Mouse (Mus musculus) heart, adult 2 months (tissue): Measurements from ENCODE around the gene Map4k2. TPM values are rescaled to one million over a fixed set of nuclear protein-coding genes. Genes with fewer than 3 reads are reported as not detected.
"Not testable (repeated sequence)": the region's sequence is repeated elsewhere in the genome, so short reads cannot be mapped to it uniquely, and the experiment has no call there.

Experiments
- DNase-seq, 2 experiments: peaks; one replicate each; pipeline ENCODE4 v3.0.0; 2021
- H3K27ac ChIP-seq: fragments of 200-600 bp; 2 replicates; pipeline ENCODE4 v1.8.1; 2022
- H3K27me3 ChIP-seq: fragments of 200-500 bp; 2 replicates; pipeline ENCODE4 v1.6.1; 2012; ENCODE audit warnings: mild to moderate bottlenecking, low read length, inconsistent platforms, mixed read lengths; ENCODE audit not compliant: control insufficient read depth, insufficient read depth
- H3K36me3 ChIP-seq: fragments of 200-500 bp; 2 replicates; pipeline ENCODE4 v1.6.1; 2012; ENCODE audit warnings: low read length, inconsistent platforms; ENCODE audit not compliant: control insufficient read depth, insufficient read depth
- H3K4me1 ChIP-seq: fragments of 200-500 bp; 2 replicates; pipeline ENCODE4 v1.6.1; 2011; ENCODE audit warnings: low read length; ENCODE audit not compliant: control insufficient read depth, insufficient read depth
- H3K4me3 ChIP-seq: fragments of 200-600 bp; 2 replicates; pipeline ENCODE4 v1.8.1; 2022
- H3K79me2 ChIP-seq: fragments of 200-500 bp; replicated peaks from 2 replicates; pipeline ENCODE4 v1.6.1; 2012; ENCODE audit warnings: mild to moderate bottlenecking, inconsistent platforms, low read length, moderate library complexity, mixed read lengths; ENCODE audit not compliant: control insufficient read depth, insufficient read depth
- H3K9ac ChIP-seq: fragments of 200-500 bp; 2 replicates; pipeline ENCODE4 v1.6.1; 2012; ENCODE audit warnings: low read depth, mild to moderate bottlenecking, control low read depth, inconsistent platforms, low read length, mixed read lengths
- CTCF ChIP-seq: fragments of 200-600 bp; IDR thresholded peaks from 2 replicates; pipeline ENCODE4 v1.8.1; 2022; ENCODE audit warnings: antibody characterized with exemption, mild to moderate bottlenecking, moderate library complexity
- EP300 ChIP-seq: fragments of 200-500 bp; IDR thresholded peaks from 2 replicates; pipeline ENCODE4 v1.6.1; 2011; ENCODE audit warnings: low read depth, low read length, control low read depth; ENCODE audit not compliant: insufficient read depth
- POLR2A ChIP-seq: fragments of 200-500 bp; IDR thresholded peaks from 2 replicates; pipeline ENCODE4 v1.6.1; 2011; ENCODE audit warnings: mild to moderate bottlenecking, low read depth, low read length, control low read depth; ENCODE audit not compliant: insufficient read depth
- WGBS: fragments of 180-500 bp; shearing (Covaris S2); methylation state at CpG from one replicate; pipeline ENCODE4 v1.1.7; 2018; 5-methylcytosine and 5-hydroxymethylcytosine counted together
- intact Hi-C: fragments of 180-260 bp; cut with DNase I; formaldehyde crosslinking; loops from one replicate; pipeline ENCODE4 v1.15.1; 2025
- polyA plus RNA-seq: library from polyadenylated mRNA; depleted of rRNA; stranded (reverse); fragments of >200 nt; gene quantifications from 2 replicates; pipeline ENCODE4 v1.2.3, GENCODE M21; 2012
- total RNA-seq, 2 experiments: library from RNA; stranded (reverse); gene quantifications; 2 replicates each; pipeline ENCODE4 v1.2.3; 2021

Gene Map4k2
- total and polyA plus RNA-seq, 3 experiments, result 36.1 to 88.9 (median 38.4) TPM

GRCm38 (mm10) chr19:6310181-6310580 is 30.8 kb upstream of the Map4k2 start:
- intact Hi-C loops, result no loop called here
- WGBS, result 94% methylated on average over 5 of the region's 5 CpGs

GRCm38 (mm10) chr19:6311783-6312182 is 29.2 kb upstream of the Map4k2 start:
- H3K4me3 ChIP-seq, H3K79me2 ChIP-seq, intact Hi-C loops, H3K27ac ChIP-seq, H3K4me1 ChIP-seq, H3K27me3 ChIP-seq, H3K36me3 ChIP-seq, DNase-seq, H3K9ac ChIP-seq: not testable (repeated sequence)
- 89% methylated on average over 3 of the region's 3 CpGs for WGBS

More at GRCm38 (mm10) chr19:6310181-6310580, 30.8 kb upstream of the Map4k2 start:
- TF ChIP-seq POLR2A (no peak), EP300 (no peak), CTCF (no peak)
- Histone ChIP-seq H3K4me1 (no peaks in the 10 kb centered on the region), H3K4me3 (no peak overlapping the region), H3K79me2 (no peaks in the 10 kb centered on the region), H3K9ac (no peak overlapping the region), H3K36me3 (no peaks in the 10 kb centered on the region), H3K27me3 (no peaks in the 10 kb centered on the region), H3K27ac (no peak overlapping the region)
- DNase-seq, result no peak

- intact Hi-C loops, result no loop called here
These were observed 27.1 kb upstream of the Map4k2 start for GRCm38 (mm10) chr19:6313796-6314195.

DNA sequence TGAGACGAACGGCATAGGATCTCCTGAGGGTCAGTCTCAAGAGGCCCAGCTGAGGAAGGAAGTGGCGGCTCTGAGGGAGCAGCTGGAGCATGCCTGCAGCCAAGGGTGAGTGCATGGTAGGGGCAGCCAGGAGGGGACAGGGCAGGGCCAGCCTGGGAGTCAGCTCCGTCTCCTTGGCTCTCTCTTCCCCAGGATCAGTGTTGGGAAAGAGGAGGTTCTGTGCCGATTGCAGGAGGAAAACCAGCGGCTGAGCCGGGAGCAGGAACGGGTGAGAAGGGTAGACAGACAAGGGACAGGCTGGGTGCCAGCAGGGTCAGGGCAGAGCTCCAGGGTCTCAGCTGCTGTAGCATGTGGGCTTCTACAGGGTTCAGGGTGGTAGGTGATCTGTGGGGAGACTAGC is 26.4 kb upstream of the Map4k2 start:
- Histone ChIP-seq H3K27ac (no peak overlapping the region), H3K36me3 (no peaks in the 10 kb centered on the region), H3K9ac (no peak overlapping the region), H3K4me3 (no peak overlapping the region), H3K79me2 (no peaks in the 10 kb centered on the region), H3K4me1 (no peaks in the 10 kb centered on the region), H3K27me3 (no peaks in the 10 kb centered on the region)
- intact Hi-C loops, result no loop called here
- 45% methylated on average over 8 of the region's 8 CpGs for WGBS
- TF ChIP-seq CTCF (no peak), EP300 (no peak), POLR2A (no peak)
- DNase-seq, result no peak

More at GRCm38 (mm10) chr19:6313796-6314195, 27.1 kb upstream of the Map4k2 start:
- Histone ChIP-seq H3K9ac (no peak overlapping the region), H3K79me2 (no peaks in the 10 kb centered on the region), H3K27ac (no peak overlapping the region), H3K27me3 (no peaks in the 10 kb centered on the region), H3K4me1 (no peaks in the 10 kb centered on the region), H3K4me3 (no peak overlapping the region), H3K36me3 (no peaks in the 10 kb centered on the region)
- WGBS, result 86% methylated on average over 8 of the region's 8 CpGs
- DNase-seq, result no peak
- no peak for TF ChIP-seq CTCF
- no peak for TF ChIP-seq POLR2A
- no peak for TF ChIP-seq EP300

- H3K27me3 ChIP-seq, result no peaks in the 10 kb centered on the region
- H3K9ac ChIP-seq, result no peak overlapping the region
- TF ChIP-seq CTCF, result no peak
- no peak for TF ChIP-seq POLR2A
- no peak for TF ChIP-seq EP300
- no peak for DNase-seq
- H3K27ac ChIP-seq, result no peak overlapping the region
- WGBS, result 84% methylated on average over 14 of the region's 14 CpGs
- H3K36me3 ChIP-seq, result no peaks in the 10 kb centered on the region
- H3K4me1 ChIP-seq, result no peaks in the 10 kb centered on the region
- H3K79me2 ChIP-seq, result no peaks in the 10 kb centered on the region
- intact Hi-C loops, result no loop called here
- no peak overlapping the region for H3K4me3 ChIP-seq
These were observed 25.4 kb upstream of the Map4k2 start for GRCm38 (mm10) chr19:6315573-6315972.

- H3K27me3 ChIP-seq, result no peaks in the 10 kb centered on the region
- no peak overlapping the region for H3K9ac ChIP-seq
- no peak for DNase-seq
- intact Hi-C loops, result no loop called here
- no peak overlapping the region for H3K27ac ChIP-seq
- H3K79me2 ChIP-seq, result no peaks in the 10 kb centered on the region
- H3K4me1 ChIP-seq, result no peaks in the 10 kb centered on the region
- no peaks in the 10 kb centered on the region for H3K36me3 ChIP-seq
- H3K4me3 ChIP-seq, result no peak overlapping the region
- WGBS, result 95% methylated on average over 12 of the region's 12 CpGs
- TF ChIP-seq POLR2A, result no peak
- TF ChIP-seq CTCF, result no peak
- TF ChIP-seq EP300, result no peak
These were observed 22.8 kb upstream of the Map4k2 start for GRCm38 (mm10) chr19:6318145-6318544.
